Mouse (Mus musculus) heart, embryonic 13.5 days (tissue): ENCODE measurements around the gene Jun. TPM values are rescaled to one million over a fixed set of nuclear protein-coding genes. Genes with fewer than 3 reads are reported as not detected.

ENCODE experiments used
- ATAC-seq: fragments of 200-750 bp; cut with Nextera tagmentation; 2 replicates; pipeline ENCODE4 v1.8.0; 2017; ENCODE audit warnings: moderate TSS enrichment; ENCODE audit not compliant: insufficient number of reproducible peaks, low FRiP score, low TSS enrichment; ENCODE audit errors: extremely low read depth
- H3K27ac ChIP-seq: fragments of 300-500 bp; sonication (generic); replicated peaks from 2 replicates; pipeline ENCODE4 v1.5.1; 2015; ENCODE audit warnings: moderate library complexity, mild to moderate bottlenecking, inconsistent platforms
- H3K27me3 ChIP-seq: fragments of 300-500 bp; sonication (generic); replicated peaks from 2 replicates; pipeline ENCODE4 v1.6.1; 2015; ENCODE audit warnings: mild to moderate bottlenecking, inconsistent platforms
- H3K36me3 ChIP-seq: fragments of 300-500 bp; sonication (generic); 2 replicates; pipeline ENCODE4 v1.6.1; 2015; ENCODE audit warnings: mild to moderate bottlenecking, inconsistent platforms
- H3K4me1 ChIP-seq: fragments of 300-500 bp; sonication (generic); 2 replicates; pipeline ENCODE4 v1.6.1; 2015; ENCODE audit warnings: inconsistent platforms
- H3K4me2 ChIP-seq: fragments of 300-500 bp; sonication (generic); 2 replicates; pipeline ENCODE4 v1.6.1; 2015; ENCODE audit warnings: inconsistent platforms, mild to moderate bottlenecking, moderate library complexity
- H3K4me3 ChIP-seq: fragments of 300-500 bp; sonication (generic); 2 replicates; pipeline ENCODE4 v1.5.1; 2015; ENCODE audit warnings: moderate library complexity, mild to moderate bottlenecking, inconsistent platforms
- H3K9ac ChIP-seq: fragments of 300-500 bp; sonication (generic); 2 replicates; pipeline ENCODE4 v1.6.1; 2015; ENCODE audit warnings: inconsistent platforms, mild to moderate bottlenecking, moderate library complexity
- H3K9me3 ChIP-seq: fragments of 300-500 bp; sonication (generic); 2 replicates; pipeline ENCODE4 v1.6.1; 2016; ENCODE audit warnings: inconsistent platforms
- WGBS: fragments of 180-500 bp; shearing (Covaris S2); methylation state at CpG from one replicate; pipeline ENCODE4 v1.1.7; 2015; ENCODE audit warnings: mixed read lengths; 5-methylcytosine and 5-hydroxymethylcytosine counted together
- polyA plus RNA-seq: library from polyadenylated mRNA; unstranded; fragments of >200 nt; fragmentation: Nextera tagmentation; extraction: Ambion mirVana; gene quantifications from 2 replicates; pipeline ENCODE4 v1.2.1, GENCODE M21; 2015

Gene Jun
- 67.7 and 72.3 TPM in 2 replicates for polyA plus RNA-seq

GRCm38 (mm10) chr4:95052025-95052899, at the start of gene Jun:
Jun (minus strand) TSS chr4:95052222.
- Histone ChIP-seq H3K9me3 (no peaks in the 10 kb centered on the region), H3K4me1 (peaks cover 30% of the 10 kb centered on the region), H3K27me3 (no peaks in the 10 kb centered on the region), H3K36me3 (no peaks in the 10 kb centered on the region; the same call in 1 of the 2 replicates), H3K9ac (peak within 1 kb of the TSS; percentile 99), H3K27ac (peak within 1 kb of the TSS; percentile 100), H3K4me2 (peak within 1 kb of the TSS; percentile 90), H3K4me3 (peak within 1 kb of the TSS; percentile 78)
- peak; percentile 88 for ATAC-seq
- WGBS, result 0% methylated on average over 68 of the region's 68 CpGs

- Histone ChIP-seq H3K27me3 (no peaks in the 10 kb centered on the region), H3K4me3 (no peak overlapping the region), H3K4me2 (no peak overlapping the region), H3K27ac (no peak overlapping the region), H3K4me1 (peaks cover 21% of the 10 kb centered on the region), H3K36me3 (no peaks in the 10 kb centered on the region), H3K9me3 (peaks cover 6% of the 10 kb centered on the region; the same call in 1 of the 2 replicates), H3K9ac (no peak overlapping the region)
- no peak for ATAC-seq
- WGBS, result 89% methylated on average over 7 of the region's 7 CpGs
These were observed 49.7 kb upstream of the Jun start for GRCm38 (mm10) chr4:95101684-95102083.

- H3K36me3 ChIP-seq, result no peaks in the 10 kb centered on the region
- H3K4me1 ChIP-seq, result peaks cover 13% of the 10 kb centered on the region
- H3K4me3 ChIP-seq, result no peak overlapping the region
- H3K27ac ChIP-seq, result no peak overlapping the region
- H3K9ac ChIP-seq, result no peak overlapping the region
- H3K9me3 ChIP-seq, result peaks cover 6% of the 10 kb centered on the region; the same call in 1 of the 2 replicates
- H3K27me3 ChIP-seq, result no peaks in the 10 kb centered on the region
- H3K4me2 ChIP-seq, result no peak overlapping the region
- no peak for ATAC-seq
These were observed 48.7 kb upstream of the Jun start for GRCm38 (mm10) chr4:95100694-95101093.

DNA sequence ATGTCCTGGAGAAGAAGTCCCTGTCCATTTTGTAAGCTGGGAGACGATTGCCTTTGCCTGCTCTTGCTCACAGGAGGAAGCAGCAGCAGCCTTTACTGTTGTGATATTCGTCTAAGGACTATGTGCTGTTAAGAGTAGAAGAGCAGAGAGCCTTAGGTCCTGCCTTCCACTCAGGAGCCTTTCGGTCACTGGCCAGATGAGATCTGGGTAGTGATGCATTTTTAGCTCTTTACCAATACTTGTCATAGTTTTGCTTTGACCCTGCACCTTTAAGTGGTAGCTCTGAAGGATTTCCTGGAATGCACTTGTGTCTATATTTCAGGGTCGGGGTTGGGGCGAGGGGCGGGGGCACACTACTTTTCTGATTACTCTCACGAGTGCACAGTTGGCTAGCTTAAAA, 47.4 kb upstream of the Jun start:
- Histone ChIP-seq H3K36me3 (no peaks in the 10 kb centered on the region), H3K27ac (no peak overlapping the region), H3K27me3 (no peaks in the 10 kb centered on the region), H3K4me2 (no peak overlapping the region), H3K9me3 (peaks cover 6% of the 10 kb centered on the region; the same call in 1 of the 2 replicates), H3K9ac (no peak overlapping the region), H3K4me3 (no peak overlapping the region), H3K4me1 (peaks cover 9% of the 10 kb centered on the region)
- no peak for ATAC-seq
- 46% methylated on average over 7 of the region's 7 CpGs for WGBS

GRCm38 (mm10) chr4:95098722-95099097, 46.7 kb upstream of the Jun start:
- H3K4me2 ChIP-seq, result no peak overlapping the region
- H3K4me1 ChIP-seq, result peaks cover 14% of the 10 kb centered on the region
- no peak overlapping the region for H3K4me3 ChIP-seq
- no peaks in the 10 kb centered on the region for H3K27me3 ChIP-seq
- no peak overlapping the region for H3K27ac ChIP-seq
- WGBS, result 63% methylated on average over 5 of the region's 5 CpGs
- H3K9ac ChIP-seq, result no peak overlapping the region
- no peak for ATAC-seq
- peaks cover 6% of the 10 kb centered on the region; the same call in 1 of the 2 replicates for H3K9me3 ChIP-seq
- H3K36me3 ChIP-seq, result no peaks in the 10 kb centered on the region

DNA sequence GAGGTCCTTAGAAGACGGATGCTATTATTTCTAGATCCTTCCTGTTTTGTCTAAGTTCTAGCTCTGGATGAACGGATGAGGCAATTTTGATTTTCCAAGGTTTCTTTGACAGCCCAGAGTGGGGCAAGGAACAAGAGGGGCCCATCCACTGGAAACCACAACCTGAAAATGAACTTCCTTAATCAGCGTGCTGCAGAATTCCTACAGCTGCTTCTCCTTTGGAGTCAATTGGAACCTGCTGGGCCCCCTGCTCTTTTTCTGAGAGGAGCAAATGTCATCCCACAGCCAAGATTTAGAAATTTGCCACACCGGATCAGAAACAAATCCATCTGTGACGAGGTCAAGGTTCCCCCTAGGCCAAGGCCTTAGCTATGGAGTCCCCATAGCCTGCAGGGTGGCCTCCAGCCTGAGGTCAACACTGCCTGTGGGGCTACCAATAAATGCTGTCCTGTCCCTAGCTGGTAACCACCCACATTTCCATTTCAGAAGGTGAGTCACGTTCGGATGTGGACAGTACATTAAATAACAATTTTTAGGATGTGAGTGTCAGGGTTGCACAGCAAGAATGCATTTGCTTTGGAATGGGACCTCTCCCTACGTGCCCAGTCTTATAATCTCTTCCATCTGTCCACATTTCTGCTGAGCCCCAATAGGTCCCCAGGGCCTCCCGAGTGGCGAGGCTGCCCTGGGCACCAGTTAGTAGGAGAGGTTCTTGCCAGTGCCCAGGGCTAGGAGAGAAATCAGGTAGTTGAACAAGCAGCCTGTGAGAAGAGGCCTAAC, 46.1 kb upstream of the Jun start:
- Histone ChIP-seq H3K36me3 (no peaks in the 10 kb centered on the region), H3K4me3 (no peak overlapping the region), H3K9ac (no peak overlapping the region), H3K4me1 (peaks cover 19% of the 10 kb centered on the region), H3K27me3 (no peaks in the 10 kb centered on the region), H3K9me3 (peaks cover 6% of the 10 kb centered on the region; the same call in 1 of the 2 replicates), H3K4me2 (no peak overlapping the region), H3K27ac (no peak overlapping the region)
- no peak for ATAC-seq
- WGBS, result 74% methylated on average over 10 of the region's 10 CpGs

DNA sequence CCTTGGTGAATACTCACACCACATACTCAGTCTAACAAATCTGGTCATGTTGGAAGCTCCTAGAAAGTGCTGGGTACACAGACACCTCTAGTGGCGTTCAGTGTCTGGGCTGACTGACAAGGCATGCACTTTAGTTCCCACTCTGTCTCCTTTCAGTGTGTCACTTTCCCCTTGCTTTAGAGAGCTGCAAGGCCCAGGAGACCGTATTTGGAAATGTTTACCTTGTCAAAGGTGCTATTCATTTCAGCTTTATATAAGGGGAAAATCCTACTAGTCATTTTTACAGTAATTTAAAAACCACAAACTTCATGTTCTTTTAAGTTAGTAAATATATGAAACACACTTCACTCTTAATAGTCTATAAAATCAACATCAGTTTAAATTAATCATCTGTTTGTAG, 44.7 kb upstream of the Jun start:
- Histone ChIP-seq H3K27ac (no peak overlapping the region), H3K27me3 (no peaks in the 10 kb centered on the region), H3K4me2 (no peak overlapping the region), H3K36me3 (no peaks in the 10 kb centered on the region), H3K9ac (no peak overlapping the region), H3K4me1 (peaks cover 20% of the 10 kb centered on the region), H3K4me3 (no peak overlapping the region), H3K9me3 (peaks cover 3% of the 10 kb centered on the region; the same call in 1 of the 2 replicates)
- no peak for ATAC-seq
- 53% methylated on average over 2 of the region's 2 CpGs for WGBS

DNA sequence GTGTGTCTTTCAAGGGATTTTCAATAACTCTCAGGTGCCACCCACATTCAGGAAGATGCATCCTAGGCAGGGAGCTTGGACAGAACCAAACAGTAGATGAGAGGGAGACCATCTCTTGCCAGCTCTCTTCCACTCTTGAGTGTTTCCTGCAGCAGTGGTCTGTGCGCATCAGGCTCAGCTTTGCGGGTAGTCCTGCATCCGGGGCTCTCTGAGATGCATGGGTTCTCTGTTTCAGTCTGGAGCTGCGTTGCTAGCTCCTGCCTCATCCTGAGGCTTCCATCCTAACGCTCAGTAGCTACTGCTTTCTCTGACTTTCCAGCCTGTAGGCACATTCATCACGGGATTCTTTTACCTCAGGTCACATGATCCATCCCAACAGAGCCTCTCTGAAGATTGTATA, 43.9 kb upstream of the Jun start:
- H3K4me1 ChIP-seq, result peaks cover 20% of the 10 kb centered on the region
- H3K36me3 ChIP-seq, result no peaks in the 10 kb centered on the region
- H3K9me3 ChIP-seq, result no peaks in the 10 kb centered on the region
- H3K9ac ChIP-seq, result no peak overlapping the region
- 83% methylated on average over 6 of the region's 6 CpGs for WGBS
- no peak overlapping the region for H3K4me3 ChIP-seq
- H3K4me2 ChIP-seq, result no peak overlapping the region
- H3K27ac ChIP-seq, result no peak overlapping the region
- ATAC-seq, result no peak
- no peaks in the 10 kb centered on the region for H3K27me3 ChIP-seq

DNA sequence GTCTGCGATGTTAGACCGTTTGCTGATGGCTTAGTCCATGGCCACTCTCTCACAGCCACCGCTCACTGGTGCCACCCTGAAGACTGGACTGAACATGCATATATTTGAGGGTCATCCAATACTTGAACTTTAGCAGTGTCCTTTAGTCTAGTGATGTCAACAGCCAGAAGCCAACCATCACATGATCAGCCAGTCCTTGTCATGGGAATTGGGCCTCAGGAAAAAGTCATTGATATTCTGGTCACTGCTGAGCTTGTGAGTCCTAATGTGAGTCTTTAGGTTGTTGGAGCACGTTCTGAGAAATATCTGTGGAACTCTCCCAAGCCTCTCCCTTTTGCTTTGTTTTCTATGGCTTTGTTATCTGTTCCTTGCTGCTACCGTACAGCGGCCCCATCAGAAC, 43.3 kb upstream of the Jun start:
- Histone ChIP-seq H3K4me3 (no peak overlapping the region), H3K9me3 (no peaks in the 10 kb centered on the region), H3K27ac (no peak overlapping the region), H3K27me3 (no peaks in the 10 kb centered on the region), H3K9ac (no peak overlapping the region), H3K36me3 (no peaks in the 10 kb centered on the region), H3K4me1 (peaks cover 20% of the 10 kb centered on the region), H3K4me2 (no peak overlapping the region)
- 88% methylated on average over 6 of the region's 6 CpGs for WGBS
- no peak for ATAC-seq

DNA sequence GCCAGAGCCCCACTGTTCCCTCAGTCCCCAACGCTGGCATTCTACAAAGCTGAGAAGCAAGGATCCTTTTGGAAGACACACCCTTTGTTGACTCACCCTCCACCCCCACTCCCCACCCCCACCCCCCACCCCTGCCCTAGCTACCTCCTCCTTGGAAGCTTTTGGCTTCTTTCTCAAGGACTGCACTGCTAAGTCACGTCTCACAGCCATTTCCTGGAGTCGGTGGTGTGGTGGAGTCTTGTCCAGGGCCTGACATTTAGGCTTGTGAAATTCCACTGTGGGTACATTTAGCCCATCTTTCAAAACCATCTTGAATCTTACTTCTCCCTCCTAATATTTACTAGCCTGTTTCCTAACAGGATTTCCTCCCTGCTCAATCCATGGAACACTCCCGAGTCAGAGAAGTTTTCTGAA, 42.7 kb upstream of the Jun start:
- Histone ChIP-seq H3K9me3 (no peaks in the 10 kb centered on the region), H3K27me3 (no peaks in the 10 kb centered on the region), H3K9ac (no peak overlapping the region), H3K4me1 (peaks cover 20% of the 10 kb centered on the region), H3K27ac (no peak overlapping the region), H3K36me3 (no peaks in the 10 kb centered on the region), H3K4me2 (no peak overlapping the region), H3K4me3 (no peak overlapping the region)
- no peak for ATAC-seq
- WGBS, result 30% methylated on average over 4 of the region's 4 CpGs

DNA sequence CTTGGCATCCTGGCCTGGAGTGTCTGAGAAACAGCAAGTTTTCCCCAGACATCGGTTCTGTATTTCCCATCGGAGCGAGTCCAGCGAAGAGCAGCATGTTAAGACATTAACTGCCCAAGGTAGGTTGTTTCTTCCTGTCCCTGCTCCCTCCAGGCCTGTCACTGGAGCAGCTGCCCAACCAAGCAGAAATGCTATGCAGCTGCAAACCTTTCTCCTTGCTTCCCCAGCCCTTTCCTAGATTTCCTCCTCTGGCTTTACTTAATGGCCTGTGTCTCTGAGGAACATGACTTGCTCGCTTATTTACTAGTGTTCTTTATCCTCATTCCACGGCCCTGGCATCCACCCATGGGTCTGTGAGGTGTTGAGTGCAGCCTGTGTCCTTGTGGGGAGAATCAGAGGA, 41.6 kb upstream of the Jun start:
- H3K4me3 ChIP-seq, result no peak overlapping the region
- H3K4me1 ChIP-seq, result peaks cover 12% of the 10 kb centered on the region
- H3K27me3 ChIP-seq, result no peaks in the 10 kb centered on the region
- WGBS, result 71% methylated on average over 6 of the region's 6 CpGs
- 0 out of 2 replicates have a peak overlapping the region, but pooled peaks have one; percentile 47 for H3K9ac ChIP-seq
- no peaks in the 10 kb centered on the region for H3K36me3 ChIP-seq
- H3K4me2 ChIP-seq, result no peak overlapping the region
- no peak for ATAC-seq
- H3K27ac ChIP-seq, result 0 out of 2 replicates have a peak overlapping the region, but pooled peaks have one; percentile 12
- no peaks in the 10 kb centered on the region for H3K9me3 ChIP-seq
